Mouse (Mus musculus) layer of hippocampus, postnatal 36 days (tissue): ENCODE data around the gene Tnfrsf1b. TPM values are rescaled to one million over a fixed set of nuclear protein-coding genes. Genes with fewer than 3 reads are reported as not detected.

Experiments used
- DNase-seq, 2 experiments: peaks; one replicate each; pipeline ENCODE4 v3.0.0; 2022
- total RNA-seq, 2 experiments: library from RNA; stranded (reverse); gene quantifications; 2 replicates each; pipeline ENCODE4 v1.2.3; 2021

Gene Tnfrsf1b
- total RNA-seq, 2 experiments from 2014 or later = 2.2 to 4.2 TPM

GRCm38 (mm10) chr4:145256144-145256543 lies 9.5 kb upstream of the Tnfrsf1b start:
- no peak for DNase-seq

GRCm38 (mm10) chr4:145254418-145254817 lies 7.7 kb upstream of the Tnfrsf1b start:
- DNase-seq = no peak

- DNase-seq = no peak
Measured at GRCm38 (mm10) chr4:145252611-145253010, 5.9 kb upstream of the Tnfrsf1b start.

GRCm38 (mm10) chr4:145251546-145251945 lies 4.9 kb upstream of the Tnfrsf1b start:
- peak in 1 of 2 experiments; percentile 18 for DNase-seq

GRCm38 (mm10) chr4:145250002-145250401 lies 3.3 kb upstream of the Tnfrsf1b start:
- DNase-seq = no peak

- DNase-seq = no peak
Measured at GRCm38 (mm10) chr4:145247556-145247955, 886 bp upstream of the Tnfrsf1b start.

- DNase-seq = no peak
Measured at GRCm38 (mm10) chr4:145245581-145245980, 1.1 kb downstream of the Tnfrsf1b start.

- no peak for DNase-seq
Measured at GRCm38 (mm10) chr4:145244676-145245075, 2.0 kb downstream of the Tnfrsf1b start.

- no peak for DNase-seq
Measured at GRCm38 (mm10) chr4:145242719-145243350, 3.8 kb downstream of the Tnfrsf1b start.

- no peak for DNase-seq
Measured at GRCm38 (mm10) chr4:145240723-145241231, 5.9 kb downstream of the Tnfrsf1b start.

- DNase-seq = peak in 1 of 2 experiments; percentile 49
Measured at GRCm38 (mm10) chr4:145239049-145239830, 7.4 kb downstream of the Tnfrsf1b start.

- DNase-seq = no peak
Measured at GRCm38 (mm10) chr4:145236027-145236426, 10.6 kb downstream of the Tnfrsf1b start.

GRCm38 (mm10) chr4:145233487-145234228 lies 13.0 kb downstream of the Tnfrsf1b start:
- DNase-seq = no peak

GRCm38 (mm10) chr4:145231732-145232131 lies 14.9 kb downstream of the Tnfrsf1b start:
- DNase-seq = no peak

- DNase-seq = no peak
Measured at GRCm38 (mm10) chr4:145230647-145231046, 16.0 kb downstream of the Tnfrsf1b start.

GRCm38 (mm10) chr4:145229524-145230163 lies 17.0 kb downstream of the Tnfrsf1b start:
- DNase-seq = no peak

- no peak for DNase-seq
Measured at GRCm38 (mm10) chr4:145229051-145229450, 17.6 kb downstream of the Tnfrsf1b start.

GRCm38 (mm10) chr4:145224613-145225012 lies 22.1 kb downstream of the Tnfrsf1b start:
- no peak for DNase-seq

GRCm38 (mm10) chr4:145222064-145222463 lies 24.6 kb downstream of the Tnfrsf1b start:
- DNase-seq = no peak

- DNase-seq = no peak
Measured at GRCm38 (mm10) chr4:145221379-145221778, 25.3 kb downstream of the Tnfrsf1b start.

GRCm38 (mm10) chr4:145220001-145220400 lies 26.7 kb downstream of the Tnfrsf1b start:
- DNase-seq = no peak

GRCm38 (mm10) chr4:145219240-145219985 lies 27.3 kb downstream of the Tnfrsf1b start:
- DNase-seq = no peak
